Mouse (Mus musculus): Measurements from ENCODE around the gene Med13l. TPM values are rescaled to one million over a fixed set of nuclear protein-coding genes. Genes with fewer than 3 reads are reported as not detected.

The Med13l gene
- polyA plus RNA-seq, 1 experiment from 2014 or later: 11.5 TPM

- Histone ChIP-seq H3K4me2 (ENCODE audit: low read length) (no peak overlapping the region), H3K9me3 (ENCODE audit: control insufficient read depth, low read length) (no peaks in the 10 kb centered on the region), H3K4me3 (ENCODE audit: low read length) (no peak overlapping the region), H3K36me3 (ENCODE audit: control insufficient read depth, insufficient read depth, low read length) (no peaks in the 10 kb centered on the region), H3K4me1 (ENCODE audit: control insufficient read depth, insufficient read depth, low read depth, low read length) (no peaks in the 10 kb centered on the region), H3K27ac (ENCODE audit: low read depth, low read length) (no peak overlapping the region), H3K27me3 (replicated peaks; ENCODE audit: control insufficient read depth, insufficient read depth, low read length) (0 out of 2 replicates have a peak, but pooled peaks cover 2% of the 10 kb centered on the region), H3K9ac (ENCODE audit: low read depth, low read length) (no peak overlapping the region)
- WGBS: 94% methylated on average over 2 of the region's 2 CpGs
- no peak for ATAC-seq
Observed at GRCm38 (mm10) chr5:118543816-118544215, 16.7 kb upstream of the Med13l start.

DNA sequence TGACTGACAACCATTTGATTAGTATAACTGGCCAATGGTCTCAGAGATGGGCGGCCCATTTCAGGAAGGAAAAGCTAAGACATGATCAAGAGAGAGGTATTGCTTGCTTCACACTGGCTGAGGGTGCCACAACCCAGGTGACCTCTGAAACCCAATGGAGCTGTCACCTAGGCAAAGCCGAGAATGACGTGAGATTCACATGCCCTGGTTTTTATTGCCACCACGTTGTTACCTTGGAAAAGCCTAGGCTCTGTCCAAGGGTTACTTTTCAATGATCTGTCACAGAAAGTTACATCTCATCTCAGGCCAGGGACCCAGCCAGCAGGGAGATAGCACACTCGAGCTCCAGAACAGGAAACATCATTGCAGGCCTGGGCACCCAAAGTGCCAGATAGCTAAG, 10.0 kb upstream of the Med13l start:
- H3K9me3 ChIP-seq (ENCODE audit: control insufficient read depth, low read length): peaks cover 3% of the 10 kb centered on the region
- H3K27me3 ChIP-seq (replicated peaks; ENCODE audit: control insufficient read depth, insufficient read depth, low read length): no peaks in the 10 kb centered on the region
- no peak overlapping the region for H3K4me2 ChIP-seq (ENCODE audit: low read length)
- H3K27ac ChIP-seq (ENCODE audit: low read depth, low read length): no peak overlapping the region
- H3K4me1 ChIP-seq (ENCODE audit: control insufficient read depth, insufficient read depth, low read depth, low read length): no peaks in the 10 kb centered on the region
- H3K9ac ChIP-seq (ENCODE audit: low read depth, low read length): no peak overlapping the region
- no peak for ATAC-seq
- no peak overlapping the region for H3K4me3 ChIP-seq (ENCODE audit: low read length)
- 76% methylated on average over 5 of the region's 5 CpGs for WGBS
- H3K36me3 ChIP-seq (ENCODE audit: control insufficient read depth, insufficient read depth, low read length): no peaks in the 10 kb centered on the region

- no peaks in the 10 kb centered on the region for H3K4me1 ChIP-seq (ENCODE audit: control insufficient read depth, insufficient read depth, low read depth, low read length)
- H3K27ac ChIP-seq (ENCODE audit: low read depth, low read length): no peak overlapping the region
- H3K27me3 ChIP-seq (replicated peaks; ENCODE audit: control insufficient read depth, insufficient read depth, low read length): no peaks in the 10 kb centered on the region
- H3K36me3 ChIP-seq (ENCODE audit: control insufficient read depth, insufficient read depth, low read length): no peaks in the 10 kb centered on the region
- no peak overlapping the region for H3K4me3 ChIP-seq (ENCODE audit: low read length)
- no peak overlapping the region for H3K4me2 ChIP-seq (ENCODE audit: low read length)
- no peak overlapping the region for H3K9ac ChIP-seq (ENCODE audit: low read depth, low read length)
- no peak for ATAC-seq
- peaks cover 3% of the 10 kb centered on the region for H3K9me3 ChIP-seq (ENCODE audit: control insufficient read depth, low read length)
Observed at GRCm38 (mm10) chr5:118553290-118553689, 7.2 kb upstream of the Med13l start.

GRCm38 (mm10) chr5:118555305-118555704, 5.2 kb upstream of the Med13l start:
- WGBS: 94% methylated on average over 4 of the region's 4 CpGs
- Histone ChIP-seq H3K9ac (ENCODE audit: low read depth, low read length) (no peak overlapping the region), H3K27me3 (replicated peaks; ENCODE audit: control insufficient read depth, insufficient read depth, low read length) (no peaks in the 10 kb centered on the region), H3K4me3 (ENCODE audit: low read length) (no peak overlapping the region), H3K27ac (ENCODE audit: low read depth, low read length) (no peak overlapping the region), H3K36me3 (ENCODE audit: control insufficient read depth, insufficient read depth, low read length) (no peaks in the 10 kb centered on the region), H3K4me2 (ENCODE audit: low read length) (no peak overlapping the region), H3K9me3 (ENCODE audit: control insufficient read depth, low read length) (peaks cover 3% of the 10 kb centered on the region), H3K4me1 (ENCODE audit: control insufficient read depth, insufficient read depth, low read depth, low read length) (peaks cover 5% of the 10 kb centered on the region)
- no peak for ATAC-seq

DNA sequence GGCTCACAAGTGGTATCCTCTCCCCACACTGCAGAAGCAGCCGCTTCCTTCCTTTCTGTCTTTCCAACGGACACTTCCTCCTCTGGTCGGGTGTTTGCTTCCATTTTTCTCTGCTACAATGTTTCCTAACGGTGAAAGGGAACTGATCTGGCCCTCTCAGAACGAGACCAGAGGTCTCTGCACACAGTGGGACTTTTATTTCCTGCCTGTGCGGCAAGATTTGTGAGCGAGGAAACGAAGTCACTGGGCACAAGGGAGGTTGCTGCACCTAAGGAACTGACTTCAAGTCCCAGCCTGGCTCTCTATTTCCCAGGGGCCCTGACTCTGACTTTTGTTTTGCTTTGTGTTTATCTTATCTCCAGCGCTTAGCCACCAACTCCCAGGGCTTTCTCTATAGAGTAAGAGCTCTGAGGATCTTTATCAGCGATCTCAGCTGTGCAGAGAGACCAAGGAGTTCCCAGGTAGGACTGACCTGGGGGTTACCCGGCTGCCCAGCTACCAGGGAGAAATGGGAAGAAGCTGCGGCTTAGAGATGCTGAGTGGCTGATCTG, 4.0 kb upstream of the Med13l start:
- WGBS: 46% methylated on average over 12 of the region's 12 CpGs
- ATAC-seq: no peak
- Histone ChIP-seq H3K4me1 (ENCODE audit: control insufficient read depth, insufficient read depth, low read depth, low read length) (peaks cover 5% of the 10 kb centered on the region), H3K36me3 (ENCODE audit: control insufficient read depth, insufficient read depth, low read length) (no peaks in the 10 kb centered on the region), H3K9me3 (ENCODE audit: control insufficient read depth, low read length) (peaks cover 3% of the 10 kb centered on the region), H3K27ac (ENCODE audit: low read depth, low read length) (no peak overlapping the region), H3K4me3 (ENCODE audit: low read length) (no peak overlapping the region), H3K9ac (ENCODE audit: low read depth, low read length) (no peak overlapping the region), H3K4me2 (ENCODE audit: low read length) (no peak overlapping the region), H3K27me3 (replicated peaks; ENCODE audit: control insufficient read depth, insufficient read depth, low read length) (no peaks in the 10 kb centered on the region)

- peaks cover 3% of the 10 kb centered on the region for H3K9me3 ChIP-seq (ENCODE audit: control insufficient read depth, low read length)
- no peaks in the 10 kb centered on the region for H3K27me3 ChIP-seq (replicated peaks; ENCODE audit: control insufficient read depth, insufficient read depth, low read length)
- H3K4me2 ChIP-seq (ENCODE audit: low read length): no peak overlapping the region
- whole genome bisulfite sequencing: 82% methylated on average over 6 of the region's 6 CpGs
- H3K4me1 ChIP-seq (ENCODE audit: control insufficient read depth, insufficient read depth, low read depth, low read length): peaks cover 23% of the 10 kb centered on the region
- no peak overlapping the region for H3K4me3 ChIP-seq (ENCODE audit: low read length)
- no peak overlapping the region for H3K9ac ChIP-seq (ENCODE audit: low read depth, low read length)
- no peaks in the 10 kb centered on the region for H3K36me3 ChIP-seq (ENCODE audit: control insufficient read depth, insufficient read depth, low read length)
- no peak overlapping the region for H3K27ac ChIP-seq (ENCODE audit: low read depth, low read length)
- no peak for ATAC-seq
Observed at GRCm38 (mm10) chr5:118558841-118559240, 1.6 kb upstream of the Med13l start.

- H3K27ac ChIP-seq (ENCODE audit: low read depth, low read length): peak overlapping the region; percentile 98
- H3K27me3 ChIP-seq (replicated peaks; ENCODE audit: control insufficient read depth, insufficient read depth, low read length): no peaks in the 10 kb centered on the region
- peak overlapping the region; percentile 75 for H3K4me2 ChIP-seq (ENCODE audit: low read length)
- under 1% methylated on average over 44 of the region's 101 CpGs for WGBS
- H3K4me3 ChIP-seq (ENCODE audit: low read length): peak overlapping the region; percentile 74
- peak; percentile 92 for ATAC-seq
- H3K36me3 ChIP-seq (ENCODE audit: control insufficient read depth, insufficient read depth, low read length): no peaks in the 10 kb centered on the region
- H3K4me1 ChIP-seq (ENCODE audit: control insufficient read depth, insufficient read depth, low read depth, low read length): peaks cover 28% of the 10 kb centered on the region
- H3K9me3 ChIP-seq (ENCODE audit: control insufficient read depth, low read length): peaks cover 3% of the 10 kb centered on the region
- H3K9ac ChIP-seq (ENCODE audit: low read depth, low read length): peak overlapping the region; percentile 95
Observed at GRCm38 (mm10) chr5:118559584-118560384, 695 bp upstream of the Med13l start.

DNA sequence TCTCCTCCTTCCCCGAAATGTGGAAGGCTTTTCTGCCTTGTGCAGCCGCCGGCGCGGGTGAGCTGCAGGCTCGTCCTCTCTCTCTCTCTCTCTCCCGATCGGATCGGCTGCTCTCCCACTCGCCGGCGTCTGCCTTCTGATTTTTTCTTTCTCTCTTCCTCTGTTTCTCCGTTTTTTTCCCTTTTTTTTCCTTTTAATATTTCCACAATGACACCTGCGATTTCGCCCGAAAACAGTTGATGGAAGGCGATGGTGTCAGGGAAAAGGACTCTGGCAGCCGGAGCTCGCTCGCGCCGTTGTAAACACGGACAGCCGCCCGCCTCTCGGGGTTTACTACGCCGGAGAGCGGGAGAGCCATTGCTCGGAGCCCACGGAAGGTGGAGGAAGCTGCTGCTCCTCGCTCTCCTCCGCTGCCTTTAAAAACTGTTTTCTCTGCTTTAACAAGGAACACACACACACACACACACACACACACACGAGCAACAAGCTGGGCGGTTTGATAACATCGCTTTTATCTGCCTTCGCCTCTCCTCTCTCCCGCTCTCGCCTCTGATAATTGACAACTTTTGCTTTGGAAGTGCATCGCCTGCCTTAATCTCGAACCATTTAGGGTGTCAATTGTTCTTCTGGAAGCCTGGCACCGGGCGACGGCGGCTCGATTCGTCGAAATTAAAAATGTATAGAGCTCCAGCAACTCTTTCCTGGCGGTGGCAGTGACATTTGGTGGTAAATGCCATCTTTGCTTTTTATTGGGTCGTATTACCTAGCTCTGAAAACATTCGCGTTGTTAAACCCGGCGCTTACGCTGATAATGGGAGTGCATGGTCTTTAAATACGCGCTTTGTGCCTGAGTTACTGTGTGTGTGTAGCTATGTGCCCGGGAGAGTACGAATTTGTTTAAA, 858 bp downstream of the Med13l start:
- peak overlapping the region; percentile 65 for H3K4me2 ChIP-seq (ENCODE audit: low read length)
- peaks cover 33% of the 10 kb centered on the region for H3K4me1 ChIP-seq (ENCODE audit: control insufficient read depth, insufficient read depth, low read depth, low read length)
- peak; percentile 3; the same call in 1 of the 2 replicates for ATAC-seq
- WGBS: under 1% methylated on average over 59 of the region's 59 CpGs
- H3K27ac ChIP-seq (ENCODE audit: low read depth, low read length): peak overlapping the region; percentile 98
- H3K27me3 ChIP-seq (replicated peaks; ENCODE audit: control insufficient read depth, insufficient read depth, low read length): no peaks in the 10 kb centered on the region
- H3K36me3 ChIP-seq (ENCODE audit: control insufficient read depth, insufficient read depth, low read length): no peaks in the 10 kb centered on the region
- no peaks in the 10 kb centered on the region for H3K9me3 ChIP-seq (ENCODE audit: control insufficient read depth, low read length)
- peak overlapping the region; percentile 74 for H3K4me3 ChIP-seq (ENCODE audit: low read length)
- H3K9ac ChIP-seq (ENCODE audit: low read depth, low read length): peak overlapping the region; percentile 90

DNA sequence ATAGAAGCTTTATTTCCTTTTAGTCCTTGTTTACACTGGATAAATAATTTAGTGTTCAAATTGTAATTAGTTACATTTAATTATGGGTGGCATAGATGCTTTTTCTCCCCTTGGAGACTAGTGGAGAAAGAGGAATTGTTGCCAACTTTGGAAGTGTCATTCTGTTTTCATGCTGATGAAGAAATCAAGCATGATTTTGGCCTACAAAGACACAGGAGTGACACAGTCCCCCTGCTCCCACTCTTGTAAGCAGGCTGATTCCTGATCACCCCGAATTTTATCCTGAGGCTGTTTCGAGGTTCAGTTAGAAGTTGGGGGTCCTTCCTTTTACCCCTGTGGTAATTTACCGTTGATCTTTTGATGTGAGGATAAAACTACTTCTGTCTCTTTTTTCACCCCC, 1.7 kb downstream of the Med13l start:
- no peaks in the 10 kb centered on the region for H3K36me3 ChIP-seq (ENCODE audit: control insufficient read depth, insufficient read depth, low read length)
- no peaks in the 10 kb centered on the region for H3K9me3 ChIP-seq (ENCODE audit: control insufficient read depth, low read length)
- H3K4me2 ChIP-seq (ENCODE audit: low read length): peak overlapping the region; percentile 65
- H3K4me3 ChIP-seq (ENCODE audit: low read length): peak overlapping the region; percentile 74
- ATAC-seq: no peak
- peaks cover 34% of the 10 kb centered on the region for H3K4me1 ChIP-seq (ENCODE audit: control insufficient read depth, insufficient read depth, low read depth, low read length)
- peak overlapping the region; percentile 39 for H3K9ac ChIP-seq (ENCODE audit: low read depth, low read length)
- no peak overlapping the region for H3K27ac ChIP-seq (ENCODE audit: low read depth, low read length)
- 25% methylated on average over 3 of the region's 3 CpGs for WGBS
- no peaks in the 10 kb centered on the region for H3K27me3 ChIP-seq (replicated peaks; ENCODE audit: control insufficient read depth, insufficient read depth, low read length)

Measured in hindbrain, embryonic 16.5 days (tissue).